Mouse (Mus musculus) embryonic fibroblast, embryonic 13.5 days (primary cell): ENCODE data around the gene Eng.

Experiments
- CTCF ChIP-seq: IDR thresholded peaks from 2 replicates; pipeline ENCODE4 v1.5.1; 2011; ENCODE audit warnings: mild to moderate bottlenecking, control low read depth, low read length, moderate library complexity, borderline replicate concordance; ENCODE audit not compliant: insufficient read depth
- POLR2A ChIP-seq: IDR thresholded peaks from 2 replicates; pipeline ENCODE4 v1.6.1; 2011; ENCODE audit warnings: low read depth, mild to moderate bottlenecking, control low read depth, low read length, moderate library complexity

DNA sequence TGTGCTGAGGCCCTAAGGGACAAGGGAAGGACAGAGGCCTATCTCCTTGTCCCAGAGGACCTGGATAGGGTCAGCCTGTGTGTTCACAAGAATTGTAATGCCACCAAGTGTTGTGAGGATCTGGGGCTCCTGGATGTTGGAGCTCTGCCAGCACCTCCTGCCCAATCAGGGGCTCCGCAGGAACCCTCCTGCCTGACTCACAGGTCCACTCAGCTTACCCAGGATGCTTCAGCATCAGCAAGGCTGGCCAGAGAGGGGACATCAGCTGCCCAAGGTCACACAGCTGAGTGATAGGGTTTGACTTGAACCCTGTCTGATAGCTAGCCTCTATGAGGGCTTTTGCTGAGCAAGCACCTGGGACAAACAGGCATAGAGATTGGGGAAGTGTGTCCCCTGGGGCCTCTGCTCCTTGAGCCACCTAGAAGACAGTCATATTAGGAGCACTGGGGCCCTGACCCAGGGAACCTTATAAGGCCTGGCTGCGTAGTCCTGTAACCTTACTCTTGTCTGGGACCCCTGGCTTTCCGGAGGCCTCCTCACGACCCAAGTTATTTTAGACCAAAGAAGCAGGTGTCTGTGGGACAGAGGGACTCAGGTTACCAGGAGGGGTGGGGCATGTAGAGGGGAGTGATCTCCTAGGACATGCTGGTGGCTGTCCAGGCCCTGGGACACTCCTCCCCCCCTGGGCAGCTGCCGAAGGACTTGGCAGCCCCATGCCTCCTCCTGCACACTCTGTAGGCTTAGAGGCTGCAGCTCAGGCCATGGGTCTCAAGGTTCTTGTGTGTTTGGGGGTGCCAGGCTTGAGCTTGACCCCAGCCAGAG lies 20.3 kb upstream of the Eng start:
- TF ChIP-seq CTCF (no peak), POLR2A (no peak)
